Mouse (Mus musculus): ENCODE results near the gene Ankrd34b. TPM values are rescaled to one million over a fixed set of nuclear protein-coding genes. Genes with fewer than 3 reads are reported as not detected.

Ankrd34b gene
- total RNA-seq, 2 experiments from 2014 or later = not detected

- DNase-seq = no peak
- intact Hi-C loops (cut with DNase I) = no loop called here
Observed at GRCm38 (mm10) chr13:92490817-92491216, 65.1 kb downstream of the Ankrd34b start.

Other genes with a start within 250 kb of the Ankrd34b start
- gene Gm20379, start 119.9 kb upstream of the Ankrd34b start, total RNA-seq (2021) = not detected
- under 1 TPM; 0.69 to 0.92 TPM for gene Dhfr, start 71.2 kb upstream of the Ankrd34b start, total RNA-seq (2021)
- gene Msh3, start 70.9 kb upstream of the Ankrd34b start, total RNA-seq (2021) = 10 to 100 TPM; 11.6 to 12.0 TPM
- gene Fam151b, start 58.1 kb downstream of the Ankrd34b start, total RNA-seq (2021) = 1 to 10 TPM; 1.9 to 2.6 TPM
- gene Zfyve16, start 105.0 kb downstream of the Ankrd34b start, total RNA-seq (2021) = 1 to 10 TPM; 7.1 to 8.0 TPM
- not detected for gene Spz1, start 150.3 kb downstream of the Ankrd34b start, total RNA-seq (2021)
- 1 to 10 TPM; 4.1 to 4.4 TPM for gene Serinc5, start 185.2 kb downstream of the Ankrd34b start, total RNA-seq (2021)

All from gastrocnemius, postnatal 36 days (tissue).